In genomic region chr3:88615902-88616391, GRCm38 (mm10) we compare ENCODE assay signal across 9 mouse cellular contexts. TPM values are rescaled to one million over a fixed set of nuclear protein-coding genes. Genes with fewer than 3 reads are reported as not detected.
DNase-seq lines count a peak whose midpoint lies in the region; ATAC-seq lines count a peak whose summit lies in the region.
"Had no signal": no experiment of that assay in that cellular context is flagged by ENCODE, and none has a peak within 500 bp of the region (broad histone marks: within the 10 kb centered on the region; RNA-seq: fewer than 3 reads in every experiment).

No protein-coding gene starts in this region.

- H3K9ac ChIP-seq in midbrain, embryonic 13.5 days (replicated peaks) = 0 out of 2 replicates have a peak overlapping the region, but pooled peaks have one; percentile 15
- no peak overlapping the region for H3K9ac ChIP-seq in midbrain, embryonic 15.5 days

- WGBS in midbrain, embryonic 13.5 days = 38% methylated on average over 9 of the region's 9 CpGs
- WGBS in midbrain, embryonic 15.5 days = 31% methylated on average over 9 of the region's 9 CpGs

- 0 out of 2 replicates have a peak overlapping the region, but pooled peaks have one; percentile 25 for H3K27ac ChIP-seq in midbrain, embryonic 13.5 days
- no peak overlapping the region; the same call in 1 of the 2 replicates for H3K27ac ChIP-seq in midbrain, embryonic 15.5 days
- H3K27ac ChIP-seq: macrophage had no signal

- no peak overlapping the region for H3K4me3 ChIP-seq in midbrain, embryonic 13.5 days (replicated peaks)
- no peak overlapping the region for H3K4me3 ChIP-seq in midbrain, embryonic 15.5 days

- peaks cover 27% of the 10 kb centered on the region for H3K4me1 ChIP-seq in midbrain, embryonic 13.5 days (replicated peaks)
- H3K4me1 ChIP-seq in midbrain, embryonic 15.5 days = peaks cover 15% of the 10 kb centered on the region

- no peaks in the 10 kb centered on the region for H3K9me3 ChIP-seq in midbrain, embryonic 13.5 days
- no peaks in the 10 kb centered on the region for H3K9me3 ChIP-seq in midbrain, embryonic 15.5 days

- H3K27me3 ChIP-seq in midbrain, embryonic 13.5 days = no peaks in the 10 kb centered on the region
- no peaks in the 10 kb centered on the region for H3K27me3 ChIP-seq in midbrain, embryonic 15.5 days (replicated peaks)

- no peak for ATAC-seq in midbrain, embryonic 13.5 days
- no peak for ATAC-seq in midbrain, embryonic 15.5 days (replicated peaks)
- ATAC-seq in inflammation-experienced regulatory T-cells, adult 6 months = no peak

- no peaks in the 10 kb centered on the region for H3K36me3 ChIP-seq in midbrain, embryonic 13.5 days
- H3K36me3 ChIP-seq in midbrain, embryonic 15.5 days (replicated peaks) = no peaks in the 10 kb centered on the region

- H3K4me2 ChIP-seq in midbrain, embryonic 13.5 days (replicated peaks) = no peak overlapping the region; the same call in 1 of the 2 replicates
- no peak overlapping the region; the same call in 1 of the 2 replicates for H3K4me2 ChIP-seq in midbrain, embryonic 15.5 days

- peak; percentile 48 to 65 for DNase-seq in cerebellum, postnatal 14 days
- DNase-seq in heart, adult 9 months (ENCODE audit: low spot score in 2 of 2) = peak; percentile 82 to 90
- DNase-seq in kidney, postnatal 25 days = peak; percentile 26 to 47
- peak; percentile 68 for DNase-seq in urinary bladder, postnatal 14 days (ENCODE audit: low spot score)
- DNase-seq in Muller cell, postnatal 12 days (ENCODE audit: inconsistent ontology term) = no peak

RNA-seq across cellular contexts. Expression of gene Arhgef2, which starts 10.2 kb away (rescaled TPM):
- polyA plus RNA-seq in midbrain, embryonic 13.5 days (2015; fragmentation: Nextera tagmentation; extraction: Ambion mirVana) = 163 and 175 TPM in 2 replicates
- polyA plus RNA-seq in midbrain, embryonic 15.5 days (2015; fragmentation: Nextera tagmentation; extraction: Ambion mirVana) = 138 and 145 TPM in 2 replicates
- polyA plus RNA-seq in inflammation-experienced regulatory T-cells, adult 6 months (2017; shearing (Covaris generic)) = 10 to 100 TPM; 37.5 to 56.4 (median 46.5) TPM

RNA-seq across cellular contexts. Expression of gene Rxfp4, which starts 37.0 kb away (rescaled TPM):
- polyA plus RNA-seq in midbrain, embryonic 13.5 days (2015; fragmentation: Nextera tagmentation; extraction: Ambion mirVana) = not detected in 2 replicates
- polyA plus RNA-seq in midbrain, embryonic 15.5 days (2015; fragmentation: Nextera tagmentation; extraction: Ambion mirVana) = not detected in 2 replicates
- polyA plus RNA-seq in inflammation-experienced regulatory T-cells, adult 6 months (2017; shearing (Covaris generic)) = not detected
- polyA plus RNA-seq: macrophage had no signal

RNA-seq across cellular contexts. Expression of gene Ssr2, which starts 40.3 kb away (rescaled TPM):
- polyA plus RNA-seq in midbrain, embryonic 13.5 days (2015; fragmentation: Nextera tagmentation; extraction: Ambion mirVana) = 142 and 148 TPM in 2 replicates
- 133 and 143 TPM in 2 replicates for polyA plus RNA-seq in midbrain, embryonic 15.5 days (2015; fragmentation: Nextera tagmentation; extraction: Ambion mirVana)
- 100 to 1,000 TPM; 131 to 197 (median 161) TPM for polyA plus RNA-seq in inflammation-experienced regulatory T-cells, adult 6 months (2017; shearing (Covaris generic))
